Mouse (Mus musculus) kidney, embryonic 16.5 days (tissue): ENCODE data around the gene Derl3. TPM values are rescaled to one million over a fixed set of nuclear protein-coding genes. Genes with fewer than 3 reads are reported as not detected.
A peak's percentile ranks its signal among the peaks of the same experiment; 100 is the strongest.

Source experiments
- ATAC-seq: fragments of 200-750 bp; cut with Nextera tagmentation; 2 replicates; pipeline ENCODE4 v1.8.0; 2017; ENCODE audit warnings: moderate TSS enrichment; ENCODE audit not compliant: low FRiP score, low TSS enrichment
- H3K27ac ChIP-seq: fragments of 300-500 bp; sonication (generic); 2 replicates; pipeline ENCODE4 v1.5.1; 2014; ENCODE audit warnings: low read length
- H3K27me3 ChIP-seq: fragments of 300-500 bp; sonication (generic); 2 replicates; pipeline ENCODE4 v1.6.1; 2014; ENCODE audit warnings: low read length, control low read depth, mixed read lengths; ENCODE audit not compliant: insufficient read depth
- H3K36me3 ChIP-seq: fragments of 300-500 bp; sonication (generic); 2 replicates; pipeline ENCODE4 v1.6.1; 2014; ENCODE audit warnings: low read length, control low read depth, mixed read lengths; ENCODE audit not compliant: insufficient read depth
- H3K4me1 ChIP-seq: fragments of 300-500 bp; sonication (generic); 2 replicates; pipeline ENCODE4 v1.6.1; 2014; ENCODE audit warnings: low read length, control low read depth, mixed read lengths; ENCODE audit not compliant: insufficient read depth
- H3K4me2 ChIP-seq: fragments of 300-500 bp; sonication (generic); replicated peaks from 2 replicates; pipeline ENCODE4 v1.6.1; 2014; ENCODE audit warnings: low read depth, low read length
- H3K4me3 ChIP-seq: fragments of 300-500 bp; sonication (generic); 2 replicates; pipeline ENCODE4 v1.5.1; 2014; ENCODE audit warnings: mild to moderate bottlenecking, low read length
- H3K9ac ChIP-seq: fragments of 300-500 bp; sonication (generic); replicated peaks from 2 replicates; pipeline ENCODE4 v1.6.1; 2014; ENCODE audit warnings: low read length
- H3K9me3 ChIP-seq: fragments of 300-500 bp; sonication (generic); 2 replicates; pipeline ENCODE4 v1.6.1; 2016; ENCODE audit warnings: low read length, control low read depth
- WGBS: fragments of 180-500 bp; shearing (Covaris S2); extraction: QIAGEN DNeasy Blood & Tissue Kit; methylation state at CpG from one replicate; pipeline ENCODE4 v1.1.7; 2014; 5-methylcytosine and 5-hydroxymethylcytosine counted together
- polyA plus RNA-seq: library from polyadenylated mRNA; unstranded; fragments of >200 nt; fragmentation: Nextera tagmentation; extraction: Ambion mirVana; gene quantifications from 2 replicates; pipeline ENCODE4 v1.2.1, GENCODE M21; 2015

The Derl3 gene
- polyA plus RNA-seq, 1 experiment from 2014 or later: 4.4 TPM

- H3K36me3 ChIP-seq: no peaks in the 10 kb centered on the region
- 54% methylated on average over 10 of the region's 10 CpGs for WGBS
- peaks cover 25% of the 10 kb centered on the region for H3K4me1 ChIP-seq
- no peak for ATAC-seq
- no peak overlapping the region for H3K9ac ChIP-seq
- H3K27ac ChIP-seq: no peak overlapping the region
- H3K4me3 ChIP-seq: no peak overlapping the region
- H3K4me2 ChIP-seq: peak overlapping the region; percentile 73; the same call in 1 of the 2 replicates
- no peaks in the 10 kb centered on the region for H3K27me3 ChIP-seq
- H3K9me3 ChIP-seq: no peaks in the 10 kb centered on the region
These were observed 44.8 kb downstream of the Derl3 start for GRCm38 (mm10) chr10:75937851-75938643.

GRCm38 (mm10) chr10:75939481-75940234 is 46.4 kb downstream of the Derl3 start:
- H3K36me3 ChIP-seq: no peaks in the 10 kb centered on the region
- WGBS: 42% methylated on average over 9 of the region's 9 CpGs
- no peaks in the 10 kb centered on the region for H3K27me3 ChIP-seq
- H3K9me3 ChIP-seq: no peaks in the 10 kb centered on the region
- no peak overlapping the region for H3K4me3 ChIP-seq
- no peak overlapping the region for H3K9ac ChIP-seq
- H3K27ac ChIP-seq: no peak overlapping the region
- no peak for ATAC-seq
- peaks cover 34% of the 10 kb centered on the region for H3K4me1 ChIP-seq
- no peak overlapping the region for H3K4me2 ChIP-seq

GRCm38 (mm10) chr10:75940520-75940919 is 47.3 kb downstream of the Derl3 start, which contains the start of gene Gm867:
Gene Gm867 (minus strand): TSS chr10:75940672.
- Histone ChIP-seq H3K36me3 (no peaks in the 10 kb centered on the region), H3K9me3 (no peaks in the 10 kb centered on the region), H3K9ac (no peak within 1 kb of the TSS), H3K4me2 (no peak within 1 kb of the TSS), H3K4me1 (peaks cover 28% of the 10 kb centered on the region), H3K4me3 (no peak within 1 kb of the TSS), H3K27me3 (no peaks in the 10 kb centered on the region), H3K27ac (no peak within 1 kb of the TSS)
- WGBS: 79% methylated on average over 5 of the region's 5 CpGs
- no peak for ATAC-seq

- H3K9me3 ChIP-seq: no peaks in the 10 kb centered on the region
- no peaks in the 10 kb centered on the region for H3K36me3 ChIP-seq
- H3K27me3 ChIP-seq: no peaks in the 10 kb centered on the region
- WGBS: 70% methylated on average over 9 of the region's 9 CpGs
- peaks cover 25% of the 10 kb centered on the region for H3K4me1 ChIP-seq
- no peak for ATAC-seq
- no peak overlapping the region for H3K27ac ChIP-seq
- H3K9ac ChIP-seq: no peak overlapping the region
- H3K4me3 ChIP-seq: no peak overlapping the region
- H3K4me2 ChIP-seq: no peak overlapping the region
These were observed 48.0 kb downstream of the Derl3 start for GRCm38 (mm10) chr10:75941042-75941824.

GRCm38 (mm10) chr10:75942736-75943477 is 49.7 kb downstream of the Derl3 start, which contains the start of gene Vpreb3:
Gene Vpreb3 (plus strand): TSS chr10:75943057.
- Histone ChIP-seq H3K4me3 (no peak within 1 kb of the TSS), H3K27ac (peak within 1 kb of the TSS; percentile 67), H3K4me1 (peaks cover 16% of the 10 kb centered on the region), H3K27me3 (no peaks in the 10 kb centered on the region), H3K9ac (no peak within 1 kb of the TSS), H3K36me3 (no peaks in the 10 kb centered on the region), H3K4me2 (peak within 1 kb of the TSS; percentile 19), H3K9me3 (no peaks in the 10 kb centered on the region)
- WGBS: 82% methylated on average over 15 of the region's 15 CpGs
- no peak for ATAC-seq

GRCm38 (mm10) chr10:75944066-75944772 is 51.0 kb downstream of the Derl3 start:
- H3K9ac ChIP-seq: no peak overlapping the region
- H3K27me3 ChIP-seq: no peaks in the 10 kb centered on the region
- 21% methylated on average over 11 of the region's 11 CpGs for WGBS
- H3K36me3 ChIP-seq: no peaks in the 10 kb centered on the region
- H3K4me3 ChIP-seq: no peak overlapping the region
- peak overlapping the region; percentile 67 for H3K27ac ChIP-seq
- peak overlapping the region; percentile 19 for H3K4me2 ChIP-seq
- H3K9me3 ChIP-seq: no peaks in the 10 kb centered on the region
- no peak for ATAC-seq
- peaks cover 11% of the 10 kb centered on the region; the same call in 1 of the 2 replicates for H3K4me1 ChIP-seq

GRCm38 (mm10) chr10:75945213-75945612 is 52.0 kb downstream of the Derl3 start:
- 92% methylated on average over 7 of the region's 7 CpGs for WGBS
- Histone ChIP-seq H3K4me2 (no peak overlapping the region), H3K27me3 (no peaks in the 10 kb centered on the region), H3K27ac (no peak overlapping the region), H3K9me3 (no peaks in the 10 kb centered on the region), H3K4me3 (no peak overlapping the region), H3K36me3 (no peaks in the 10 kb centered on the region), H3K9ac (no peak overlapping the region), H3K4me1 (peaks cover 15% of the 10 kb centered on the region)
- ATAC-seq: no peak
